Mouse (Mus musculus) neural tube, embryonic 15.5 days (tissue): ENCODE data around the gene Tnrc6b. TPM values are rescaled to one million over a fixed set of nuclear protein-coding genes. Genes with fewer than 3 reads are reported as not detected.
"Not testable (repeated sequence)": the region's sequence is repeated elsewhere in the genome, so short reads cannot be mapped to it uniquely, and the experiment has no call there.

Source experiments
- ATAC-seq: fragments of 200-750 bp; cut with Nextera tagmentation; 2 replicates; pipeline ENCODE4 v1.8.0; 2017; ENCODE audit warnings: mild to moderate bottlenecking, moderate TSS enrichment, moderate library complexity; ENCODE audit not compliant: low FRiP score
- H3K27ac ChIP-seq: fragments of 300-500 bp; sonication (generic); replicated peaks from 2 replicates; pipeline ENCODE4 v1.5.1; 2015; ENCODE audit warnings: mild to moderate bottlenecking, inconsistent platforms
- H3K27me3 ChIP-seq: fragments of 300-500 bp; sonication (generic); replicated peaks from 2 replicates; pipeline ENCODE4 v1.6.1; 2015; ENCODE audit warnings: inconsistent platforms
- H3K36me3 ChIP-seq: fragments of 300-500 bp; sonication (generic); 2 replicates; pipeline ENCODE4 v1.6.1; 2015; ENCODE audit warnings: inconsistent platforms
- H3K4me1 ChIP-seq: fragments of 300-500 bp; sonication (generic); 2 replicates; pipeline ENCODE4 v1.6.1; 2015; ENCODE audit warnings: inconsistent platforms
- H3K4me2 ChIP-seq: fragments of 300-500 bp; sonication (generic); 2 replicates; pipeline ENCODE4 v1.6.1; 2015; ENCODE audit warnings: inconsistent platforms, mild to moderate bottlenecking, moderate library complexity
- H3K4me3 ChIP-seq: fragments of 300-500 bp; sonication (generic); replicated peaks from 2 replicates; pipeline ENCODE4 v1.5.1; 2015; ENCODE audit warnings: mild to moderate bottlenecking, inconsistent platforms
- H3K9ac ChIP-seq: fragments of 300-500 bp; sonication (generic); replicated peaks from 2 replicates; pipeline ENCODE4 v1.6.1; 2015; ENCODE audit warnings: mild to moderate bottlenecking, inconsistent platforms
- H3K9me3 ChIP-seq: fragments of 300-500 bp; sonication (generic); replicated peaks from 2 replicates; pipeline ENCODE4 v1.6.1; 2016; ENCODE audit warnings: inconsistent platforms
- WGBS: fragments of 180-500 bp; shearing (Covaris S2); methylation state at CpG from one replicate; pipeline ENCODE4 v1.1.7; 2015; ENCODE audit warnings: mixed read lengths; 5-methylcytosine and 5-hydroxymethylcytosine counted together
- polyA plus RNA-seq: library from polyadenylated mRNA; unstranded; fragments of >200 nt; fragmentation: Nextera tagmentation; extraction: Ambion mirVana; gene quantifications from 2 replicates; pipeline ENCODE4 v1.2.1, GENCODE M21; 2015

Gene Tnrc6b
- polyA plus RNA-seq, 1 experiment from 2014 or later, result 33.2 TPM

- no peak for ATAC-seq
Measured at GRCm38 (mm10) chr15:80722366-80722765, 11.3 kb downstream of the Tnrc6b start.

GRCm38 (mm10) chr15:80729477-80729876 lies 18.4 kb downstream of the Tnrc6b start:
- H3K9ac ChIP-seq, result no peak overlapping the region
- H3K36me3 ChIP-seq, result no peaks in the 10 kb centered on the region
- no peaks in the 10 kb centered on the region for H3K9me3 ChIP-seq
- no peaks in the 10 kb centered on the region for H3K27me3 ChIP-seq
- ATAC-seq, result no peak
- 66% methylated on average over 2 of the region's 2 CpGs for WGBS
- H3K4me1 ChIP-seq, result peaks cover 3% of the 10 kb centered on the region; the same call in 1 of the 2 replicates
- no peak overlapping the region for H3K27ac ChIP-seq
- no peak overlapping the region for H3K4me3 ChIP-seq
- H3K4me2 ChIP-seq, result no peak overlapping the region

More at GRCm38 (mm10) chr15:80722366-80722765, 11.3 kb downstream of the Tnrc6b start:
- Histone ChIP-seq H3K27ac (no peak overlapping the region), H3K36me3 (no peaks in the 10 kb centered on the region), H3K4me1 (peaks cover 3% of the 10 kb centered on the region; the same call in 1 of the 2 replicates), H3K27me3 (no peaks in the 10 kb centered on the region), H3K4me3 (no peak overlapping the region), H3K9me3 (no peaks in the 10 kb centered on the region), H3K4me2 (no peak overlapping the region), H3K9ac (no peak overlapping the region)
- WGBS, result 56% methylated on average over 3 of the region's 3 CpGs

GRCm38 (mm10) chr15:80731043-80731442 lies 19.9 kb downstream of the Tnrc6b start:
- H3K36me3 ChIP-seq, result no peaks in the 10 kb centered on the region
- H3K27me3 ChIP-seq, result no peaks in the 10 kb centered on the region
- ATAC-seq, result no peak
- H3K4me3 ChIP-seq, result no peak overlapping the region
- no peak overlapping the region for H3K27ac ChIP-seq
- H3K9me3 ChIP-seq, result no peaks in the 10 kb centered on the region
- peaks cover 3% of the 10 kb centered on the region; the same call in 1 of the 2 replicates for H3K4me1 ChIP-seq
- no peak overlapping the region for H3K9ac ChIP-seq
- H3K4me2 ChIP-seq, result no peak overlapping the region
- WGBS, result 85% methylated on average over 1 of the region's 1 CpGs

- no peak overlapping the region for H3K4me2 ChIP-seq
- peaks cover 3% of the 10 kb centered on the region; the same call in 1 of the 2 replicates for H3K4me1 ChIP-seq
- no peak for ATAC-seq
- no peak overlapping the region for H3K27ac ChIP-seq
- no peaks in the 10 kb centered on the region for H3K27me3 ChIP-seq
- no peak overlapping the region for H3K9ac ChIP-seq
- H3K36me3 ChIP-seq, result no peaks in the 10 kb centered on the region
- 86% methylated on average over 3 of the region's 3 CpGs for WGBS
- no peak overlapping the region for H3K4me3 ChIP-seq
- no peaks in the 10 kb centered on the region for H3K9me3 ChIP-seq
Measured at GRCm38 (mm10) chr15:80731511-80731910, 20.4 kb downstream of the Tnrc6b start.

- Histone ChIP-seq H3K36me3 (no peaks in the 10 kb centered on the region), H3K4me3 (no peak overlapping the region), H3K9ac (no peak overlapping the region), H3K27ac (no peak overlapping the region), H3K27me3 (no peaks in the 10 kb centered on the region), H3K4me2 (no peak overlapping the region), H3K4me1 (peaks cover 3% of the 10 kb centered on the region; the same call in 1 of the 2 replicates), H3K9me3 (no peaks in the 10 kb centered on the region)
- WGBS, result 44% methylated on average over 4 of the region's 4 CpGs
- no peak for ATAC-seq
Measured at GRCm38 (mm10) chr15:80732266-80733030, 21.3 kb downstream of the Tnrc6b start.

- Histone ChIP-seq H3K9ac (no peak overlapping the region), H3K4me1 (peaks cover 3% of the 10 kb centered on the region; the same call in 1 of the 2 replicates), H3K27me3 (no peaks in the 10 kb centered on the region), H3K9me3 (no peaks in the 10 kb centered on the region), H3K4me2 (no peak overlapping the region), H3K4me3 (no peak overlapping the region), H3K36me3 (no peaks in the 10 kb centered on the region), H3K27ac (no peak overlapping the region)
- ATAC-seq, result no peak
- WGBS, result 91% methylated on average over 3 of the region's 3 CpGs
Measured at GRCm38 (mm10) chr15:80735300-80735699, 24.2 kb downstream of the Tnrc6b start.

GRCm38 (mm10) chr15:80735708-80736107 lies 24.6 kb downstream of the Tnrc6b start:
- not testable (repeated sequence) for H3K4me1 ChIP-seq
- WGBS, result 97% methylated on average over 4 of the region's 4 CpGs

GRCm38 (mm10) chr15:80736553-80736952 lies 25.4 kb downstream of the Tnrc6b start:
- H3K27ac ChIP-seq, result no peak overlapping the region
- no peaks in the 10 kb centered on the region for H3K9me3 ChIP-seq
- H3K27me3 ChIP-seq, result no peaks in the 10 kb centered on the region
- H3K4me1 ChIP-seq, result peaks cover 3% of the 10 kb centered on the region; the same call in 1 of the 2 replicates
- ATAC-seq, result no peak
- no peaks in the 10 kb centered on the region for H3K36me3 ChIP-seq
- H3K9ac ChIP-seq, result no peak overlapping the region
- H3K4me3 ChIP-seq, result no peak overlapping the region
- 67% methylated on average over 1 of the region's 1 CpGs for WGBS
- no peak overlapping the region for H3K4me2 ChIP-seq

More at GRCm38 (mm10) chr15:80735708-80736107, 24.6 kb downstream of the Tnrc6b start:
- H3K36me3 ChIP-seq, H3K4me3 ChIP-seq, H3K4me2 ChIP-seq, H3K27ac ChIP-seq, H3K27me3 ChIP-seq, H3K9ac ChIP-seq, H3K9me3 ChIP-seq, ATAC-seq: not testable (repeated sequence)

GRCm38 (mm10) chr15:80738244-80738643 lies 27.1 kb downstream of the Tnrc6b start:
- no peak overlapping the region for H3K4me3 ChIP-seq
- H3K27me3 ChIP-seq, result no peaks in the 10 kb centered on the region
- ATAC-seq, result no peak
- 98% methylated on average over 2 of the region's 2 CpGs for WGBS
- H3K4me1 ChIP-seq, result no peaks in the 10 kb centered on the region
- no peak overlapping the region for H3K27ac ChIP-seq
- H3K9me3 ChIP-seq, result no peaks in the 10 kb centered on the region
- H3K36me3 ChIP-seq, result no peaks in the 10 kb centered on the region
- no peak overlapping the region for H3K4me2 ChIP-seq
- H3K9ac ChIP-seq, result no peak overlapping the region

- no peak for ATAC-seq
- Histone ChIP-seq H3K9ac (no peak overlapping the region), H3K27ac (no peak overlapping the region), H3K4me1 (no peaks in the 10 kb centered on the region), H3K36me3 (no peaks in the 10 kb centered on the region), H3K27me3 (no peaks in the 10 kb centered on the region), H3K4me3 (no peak overlapping the region), H3K9me3 (no peaks in the 10 kb centered on the region), H3K4me2 (no peak overlapping the region)
- WGBS, result 91% methylated on average over 1 of the region's 1 CpGs
Measured at GRCm38 (mm10) chr15:80739972-80740371, 28.9 kb downstream of the Tnrc6b start.

GRCm38 (mm10) chr15:80741836-80742235 lies 30.7 kb downstream of the Tnrc6b start:
- H3K36me3 ChIP-seq, result no peaks in the 10 kb centered on the region
- no peaks in the 10 kb centered on the region for H3K27me3 ChIP-seq
- no peak overlapping the region for H3K4me2 ChIP-seq
- no peaks in the 10 kb centered on the region for H3K9me3 ChIP-seq
- no peak overlapping the region for H3K9ac ChIP-seq
- H3K4me1 ChIP-seq, result no peaks in the 10 kb centered on the region
- ATAC-seq, result no peak
- no peak overlapping the region for H3K4me3 ChIP-seq
- no peak overlapping the region for H3K27ac ChIP-seq
- 94% methylated on average over 1 of the region's 1 CpGs for WGBS

- 91% methylated on average over 3 of the region's 3 CpGs for WGBS
- H3K4me1 ChIP-seq, result no peaks in the 10 kb centered on the region
Measured at GRCm38 (mm10) chr15:80742991-80743474, 31.9 kb downstream of the Tnrc6b start.

More at GRCm38 (mm10) chr15:80742991-80743474, 31.9 kb downstream of the Tnrc6b start:
- ATAC-seq, result no peak
- Histone ChIP-seq H3K36me3 (no peaks in the 10 kb centered on the region), H3K9ac (no peak overlapping the region), H3K4me3 (no peak overlapping the region), H3K9me3 (no peaks in the 10 kb centered on the region), H3K27ac (no peak overlapping the region), H3K4me2 (no peak overlapping the region), H3K27me3 (no peaks in the 10 kb centered on the region)
